Mouse (Mus musculus): ENCODE data around the gene Gnaq. TPM values are rescaled to one million over a fixed set of nuclear protein-coding genes. Genes with fewer than 3 reads are reported as not detected.

Gene Gnaq
- total RNA-seq, 2 experiments from 2014 or later, result 2.0 to 7.1 TPM

DNA sequence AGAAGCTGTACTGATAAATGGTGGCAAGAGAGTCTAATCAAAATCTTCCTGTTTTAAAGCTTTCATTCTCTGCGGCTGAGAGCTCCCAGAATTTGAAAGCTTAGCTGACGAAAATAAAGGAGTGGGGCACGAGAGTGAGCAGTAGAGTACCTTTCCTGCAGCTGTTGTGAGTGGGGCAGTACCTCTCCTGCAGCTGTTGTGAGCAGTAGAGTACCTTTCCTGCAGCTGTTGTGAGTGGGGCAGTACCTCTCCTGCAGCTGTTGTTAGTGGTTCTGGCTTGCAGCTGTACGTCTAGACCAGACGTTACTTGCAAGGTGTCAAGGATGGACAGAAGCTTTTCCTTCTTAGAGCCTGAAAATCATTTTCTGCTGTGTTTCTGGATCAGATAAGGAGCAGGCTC, 119.2 kb downstream of the Gnaq start:
- no peak for ATAC-seq (replicated peaks; ENCODE audit: low FRiP score, poor library complexity, severe bottlenecking)

DNA sequence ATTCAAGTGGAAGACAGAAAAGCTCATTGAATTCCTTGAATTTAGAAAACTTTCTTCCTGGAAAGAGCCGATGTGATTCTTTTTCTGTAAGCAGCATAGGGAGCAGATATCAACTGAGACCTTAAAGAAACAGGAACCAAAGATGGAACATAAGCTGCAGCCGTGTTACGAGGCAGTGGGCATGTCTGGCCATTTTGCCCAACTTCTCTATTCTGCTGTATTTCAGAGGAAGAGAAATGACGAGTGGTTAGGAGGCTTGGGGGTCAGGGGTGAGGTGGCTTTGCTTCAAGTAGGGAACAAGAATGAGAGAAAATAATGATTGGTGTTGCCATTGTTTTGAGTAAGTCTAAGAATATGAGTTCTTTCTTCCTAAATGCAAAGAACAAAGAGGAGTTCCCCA, 120.1 kb downstream of the Gnaq start:
- no peak for ATAC-seq (replicated peaks; ENCODE audit: low FRiP score, poor library complexity, severe bottlenecking)

DNA sequence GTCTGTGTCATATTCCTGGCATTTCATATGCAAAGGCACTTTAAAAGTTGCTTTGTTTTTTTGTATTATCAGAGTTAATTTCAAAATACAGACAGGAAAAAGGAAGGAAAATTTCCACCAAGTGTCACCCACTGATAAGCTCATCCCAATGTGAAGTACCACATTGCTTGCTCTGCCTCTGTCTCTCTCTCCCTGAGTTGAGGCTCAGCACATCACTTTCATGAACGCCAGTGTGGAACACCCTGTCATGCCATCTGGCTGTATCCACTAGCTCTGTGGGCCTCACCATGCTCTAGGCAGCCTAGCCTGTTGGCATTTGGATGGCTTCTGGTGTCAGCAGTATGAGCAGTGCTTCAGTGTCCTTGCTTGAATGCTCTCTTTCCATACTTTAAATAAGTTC, 122.2 kb downstream of the Gnaq start:
- ATAC-seq (replicated peaks; ENCODE audit: low FRiP score, poor library complexity, severe bottlenecking), result no peak

DNA sequence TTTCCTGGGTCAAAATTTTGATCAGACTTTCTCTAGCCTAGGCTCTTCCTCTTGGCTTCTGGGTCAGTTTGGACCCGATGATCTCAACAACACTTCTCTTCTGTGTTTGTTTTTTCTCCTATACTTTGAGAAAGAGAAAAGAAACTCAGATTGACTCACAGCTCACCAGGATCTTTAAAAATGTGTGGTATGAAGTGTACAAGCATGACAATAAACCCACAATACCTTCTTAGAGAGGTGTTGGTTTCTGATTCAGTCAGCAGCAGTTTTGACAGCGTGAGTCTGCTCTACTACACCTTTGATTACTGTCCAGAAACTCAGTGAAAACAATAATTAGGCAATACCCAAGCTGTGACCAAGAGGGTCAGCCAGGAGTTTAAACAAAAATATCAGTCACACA, 122.7 kb downstream of the Gnaq start:
- no peak for ATAC-seq (replicated peaks; ENCODE audit: low FRiP score, poor library complexity, severe bottlenecking)

DNA sequence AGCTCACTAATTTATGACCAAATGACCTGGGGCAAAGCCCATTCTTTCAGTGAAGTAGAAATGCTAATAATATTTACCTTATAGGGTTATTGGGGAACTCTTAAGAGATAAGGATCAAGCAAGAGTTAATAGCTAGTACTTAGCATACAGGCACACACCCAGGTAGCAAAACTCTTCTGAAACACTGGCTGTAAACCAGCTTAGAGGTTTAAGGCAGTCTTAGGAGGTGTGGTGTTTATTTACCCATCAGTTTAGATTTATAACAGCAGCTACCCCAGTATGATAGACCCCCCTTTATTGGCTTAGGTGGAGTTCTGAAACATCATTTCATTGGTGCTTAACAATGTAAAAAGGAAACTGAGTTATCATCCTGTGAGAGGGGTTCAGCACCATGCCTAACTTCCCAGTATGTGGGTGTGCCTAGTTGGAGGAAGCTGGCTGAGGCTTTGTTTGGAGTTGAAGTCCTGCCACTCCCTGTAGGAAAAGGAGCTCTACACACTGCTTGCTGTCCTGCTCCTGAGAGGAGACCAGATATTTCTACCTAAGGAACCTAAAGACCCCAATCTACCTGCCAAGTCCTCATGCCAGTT, 126.2 kb downstream of the Gnaq start:
- no peak for ATAC-seq (replicated peaks; ENCODE audit: low FRiP score, poor library complexity, severe bottlenecking)

DNA sequence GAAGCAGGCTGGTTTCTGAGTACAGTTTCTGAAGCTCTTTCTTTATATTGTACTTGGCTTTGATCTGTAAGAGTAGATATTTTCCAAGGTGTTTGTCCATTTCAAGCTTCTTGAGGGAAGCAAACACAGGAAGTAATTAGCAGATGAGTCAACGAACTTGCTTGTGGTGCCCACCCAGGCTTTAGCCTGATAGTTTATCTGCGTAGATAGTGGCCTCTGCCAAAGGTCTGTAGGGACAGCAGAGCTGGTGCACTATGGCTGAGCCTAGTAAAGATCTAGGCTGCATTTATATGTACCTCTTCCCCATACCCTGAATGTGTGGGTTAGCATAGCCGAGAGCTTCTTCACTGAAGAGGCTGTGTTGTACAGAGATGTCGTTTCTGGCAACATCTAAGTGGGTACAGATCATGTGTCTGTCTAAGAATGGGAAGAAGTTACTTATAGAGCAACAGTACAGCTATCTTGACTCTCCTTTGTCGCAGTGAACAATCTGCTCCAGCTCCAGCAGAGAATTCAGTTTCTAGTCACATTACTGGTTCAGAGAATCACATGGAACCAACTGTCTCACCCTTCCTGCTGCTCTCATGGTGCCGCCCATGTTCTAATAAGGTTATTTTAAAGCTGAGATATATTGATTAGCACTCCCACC, 127.3 kb downstream of the Gnaq start:
- no peak for ATAC-seq (replicated peaks; ENCODE audit: low FRiP score, poor library complexity, severe bottlenecking)

DNA sequence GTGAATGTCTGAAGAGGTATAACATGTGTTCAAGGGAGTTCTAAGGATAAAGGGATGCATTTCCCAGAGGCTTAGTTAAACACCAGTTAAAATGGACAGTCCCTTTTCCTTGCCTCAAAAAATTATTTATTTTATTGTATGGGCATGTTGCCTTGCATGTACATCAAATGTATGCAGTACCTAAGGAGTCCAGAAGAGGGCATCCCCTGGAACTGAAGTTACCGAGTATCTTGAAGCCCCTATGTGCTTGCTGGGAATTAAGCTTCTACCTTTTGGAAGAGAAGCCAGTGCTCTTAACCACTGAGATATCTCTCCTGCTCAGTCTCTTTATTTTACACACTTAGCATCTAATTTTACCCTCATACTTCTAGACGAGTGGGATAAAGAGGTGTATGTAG, 127.8 kb downstream of the Gnaq start:
- ATAC-seq (replicated peaks; ENCODE audit: low FRiP score, poor library complexity, severe bottlenecking), result peak; percentile 50; the same call in 1 of the 2 replicates

DNA sequence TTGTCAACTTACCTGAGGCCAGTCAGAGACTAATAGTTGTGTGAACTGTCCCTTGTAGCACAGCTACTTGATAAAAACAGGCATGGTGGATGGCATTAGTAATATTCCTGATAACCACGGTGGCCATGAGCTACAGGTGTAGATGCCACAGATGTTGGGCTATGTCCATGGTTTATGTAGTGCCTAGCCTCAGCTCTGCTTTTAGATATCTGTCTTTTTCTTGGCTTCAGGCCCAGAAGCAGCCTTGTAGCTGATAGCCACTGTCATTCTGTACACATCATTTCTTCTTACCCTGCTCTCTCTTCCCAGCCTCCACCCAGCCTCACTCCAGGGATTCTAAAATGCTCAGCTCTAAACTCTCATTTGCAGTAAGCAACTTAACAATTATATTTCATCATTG, 128.3 kb downstream of the Gnaq start:
- peak; percentile 54 for ATAC-seq (replicated peaks; ENCODE audit: low FRiP score, poor library complexity, severe bottlenecking)

DNA sequence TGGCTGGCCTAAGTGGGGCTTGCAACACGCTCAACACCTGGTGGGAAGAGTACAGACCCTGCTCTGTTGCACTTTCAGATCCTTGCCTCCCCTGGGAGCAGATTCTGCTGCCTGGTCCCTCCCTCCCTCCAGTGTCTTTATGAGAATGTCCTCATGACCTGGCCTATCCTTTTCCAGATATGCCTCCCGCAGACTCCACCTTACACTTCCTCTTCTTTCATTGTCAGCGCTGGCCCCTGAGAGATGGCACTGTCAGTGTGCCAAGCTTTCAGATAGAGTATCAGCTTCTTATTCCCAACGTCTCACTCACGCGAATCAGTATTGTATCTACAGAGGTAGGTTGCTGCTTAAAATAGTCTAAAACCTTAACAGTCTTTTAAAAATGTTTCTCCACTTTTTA, 129.0 kb downstream of the Gnaq start:
- ATAC-seq (replicated peaks; ENCODE audit: low FRiP score, poor library complexity, severe bottlenecking), result no peak

DNA sequence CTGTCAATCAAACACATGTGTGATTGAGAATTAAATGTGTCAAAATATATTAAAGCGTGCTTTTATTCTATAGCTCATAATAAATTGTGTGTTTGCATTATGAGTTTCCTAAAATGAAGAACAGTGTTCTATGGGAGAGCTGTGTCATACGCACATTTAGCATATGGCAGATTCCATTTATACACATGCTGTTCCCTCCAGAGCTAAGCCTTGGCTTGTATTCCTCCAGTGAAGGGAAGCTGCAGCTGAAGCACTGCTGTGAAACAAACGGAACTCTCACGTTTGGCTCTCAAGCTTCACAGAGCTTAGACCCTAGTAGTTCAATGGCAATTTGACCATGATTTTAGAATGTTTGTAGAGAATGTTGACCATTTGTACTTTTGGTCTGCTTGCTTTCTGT, 129.7 kb downstream of the Gnaq start:
- no peak for ATAC-seq (replicated peaks; ENCODE audit: low FRiP score, poor library complexity, severe bottlenecking)

DNA sequence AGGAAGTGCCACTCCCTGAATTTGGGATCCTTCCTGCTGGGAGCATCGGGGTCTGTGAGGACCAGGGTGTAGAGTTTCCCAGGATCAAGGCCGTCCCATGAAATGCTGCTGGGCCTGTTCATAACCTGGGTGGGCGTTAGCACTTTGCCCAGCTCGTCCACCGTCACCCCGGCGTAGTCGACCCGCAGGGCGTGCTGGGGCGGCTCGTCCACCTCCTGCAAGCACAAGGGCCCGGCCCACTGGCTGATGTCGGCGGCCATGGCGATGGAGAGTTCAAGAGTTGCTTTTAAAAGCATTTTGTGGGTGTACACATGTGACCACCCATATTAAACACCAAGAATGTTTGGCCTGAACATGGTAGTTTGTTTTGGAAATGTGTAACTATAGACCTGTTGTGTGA, 134.7 kb downstream of the Gnaq start:
- peak; percentile 76 for ATAC-seq (replicated peaks; ENCODE audit: low FRiP score, poor library complexity, severe bottlenecking)

DNA sequence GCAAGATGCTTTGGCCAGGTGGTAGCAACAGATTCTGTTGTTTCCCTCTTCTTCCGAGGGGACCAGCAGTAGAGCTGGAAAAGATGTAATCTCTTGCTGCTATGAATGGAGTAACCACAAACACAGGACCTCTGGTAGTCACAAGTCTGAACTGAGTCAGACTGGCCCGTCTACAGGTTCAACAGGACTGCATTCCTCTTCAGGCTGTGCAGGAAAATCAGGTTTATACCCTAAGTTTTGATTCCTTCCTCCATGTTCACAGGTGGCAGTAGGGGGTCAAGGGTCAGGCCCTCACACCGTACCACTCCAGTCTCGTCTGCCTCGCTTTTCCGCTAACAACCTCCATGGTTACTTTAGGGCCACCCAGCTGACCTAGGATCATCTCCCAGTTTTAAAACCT, 137.6 kb downstream of the Gnaq start:
- ATAC-seq (replicated peaks; ENCODE audit: low FRiP score, poor library complexity, severe bottlenecking), result no peak

DNA sequence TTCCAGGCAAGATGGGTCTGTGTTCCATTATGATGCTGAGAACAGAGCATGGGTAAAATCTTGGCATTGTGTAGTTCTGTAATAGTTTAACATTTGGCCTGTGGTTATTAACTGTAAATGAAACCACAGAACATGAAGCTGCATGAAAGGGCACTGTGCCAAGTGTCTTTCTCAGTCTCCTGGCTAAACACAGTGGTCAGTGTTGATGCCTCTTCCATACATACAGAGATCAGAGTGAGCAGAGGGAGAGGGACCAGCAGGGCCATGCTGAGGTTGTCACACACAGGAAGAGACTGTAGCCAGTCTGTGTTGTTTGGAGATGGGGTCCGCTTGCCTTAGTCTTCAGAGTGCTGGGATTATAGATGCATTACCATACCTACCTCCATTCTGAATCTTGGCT, 138.4 kb downstream of the Gnaq start:
- no peak for ATAC-seq (replicated peaks; ENCODE audit: low FRiP score, poor library complexity, severe bottlenecking)

DNA sequence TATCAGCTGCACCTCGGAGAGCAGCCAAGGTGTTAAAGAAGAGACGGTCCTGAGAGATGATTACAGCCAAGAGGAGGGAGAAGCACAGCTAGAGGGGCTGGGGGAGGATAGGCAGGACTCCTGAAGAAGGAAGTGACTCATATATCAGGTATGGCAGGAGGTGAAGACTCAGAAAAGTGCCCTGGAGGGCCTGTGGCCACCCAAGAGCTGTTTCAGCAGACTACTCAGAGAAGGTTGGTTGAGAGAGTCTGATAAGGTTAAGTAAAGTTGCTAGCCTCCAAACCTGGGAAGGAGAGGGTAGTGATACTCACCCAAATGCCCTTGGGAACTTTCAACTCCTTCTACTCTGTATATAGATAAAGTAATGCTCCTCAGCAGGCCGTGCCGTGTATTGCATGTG, 140.4 kb downstream of the Gnaq start:
- no peak for ATAC-seq (replicated peaks; ENCODE audit: low FRiP score, poor library complexity, severe bottlenecking)

DNA sequence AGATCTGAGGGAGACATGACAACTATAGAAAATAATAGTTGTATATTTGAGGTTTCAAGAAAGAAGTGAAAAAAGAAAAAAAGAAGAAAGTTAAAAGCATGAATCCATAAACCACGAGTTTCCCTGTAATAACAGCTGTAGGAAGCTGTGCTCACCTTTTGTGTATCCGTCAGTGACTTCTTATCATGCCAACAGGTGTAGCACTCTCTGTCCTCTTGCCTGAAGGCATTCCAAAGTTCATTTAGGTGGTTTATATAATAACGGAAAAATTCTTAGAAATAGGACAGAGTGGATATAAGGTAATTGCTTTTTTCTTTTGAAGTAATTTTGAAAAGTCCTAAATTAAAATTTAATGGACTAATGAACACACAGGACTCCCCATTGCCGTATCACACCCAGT, 147.6 kb downstream of the Gnaq start:
- ATAC-seq (replicated peaks; ENCODE audit: low FRiP score, poor library complexity, severe bottlenecking), result no peak

DNA sequence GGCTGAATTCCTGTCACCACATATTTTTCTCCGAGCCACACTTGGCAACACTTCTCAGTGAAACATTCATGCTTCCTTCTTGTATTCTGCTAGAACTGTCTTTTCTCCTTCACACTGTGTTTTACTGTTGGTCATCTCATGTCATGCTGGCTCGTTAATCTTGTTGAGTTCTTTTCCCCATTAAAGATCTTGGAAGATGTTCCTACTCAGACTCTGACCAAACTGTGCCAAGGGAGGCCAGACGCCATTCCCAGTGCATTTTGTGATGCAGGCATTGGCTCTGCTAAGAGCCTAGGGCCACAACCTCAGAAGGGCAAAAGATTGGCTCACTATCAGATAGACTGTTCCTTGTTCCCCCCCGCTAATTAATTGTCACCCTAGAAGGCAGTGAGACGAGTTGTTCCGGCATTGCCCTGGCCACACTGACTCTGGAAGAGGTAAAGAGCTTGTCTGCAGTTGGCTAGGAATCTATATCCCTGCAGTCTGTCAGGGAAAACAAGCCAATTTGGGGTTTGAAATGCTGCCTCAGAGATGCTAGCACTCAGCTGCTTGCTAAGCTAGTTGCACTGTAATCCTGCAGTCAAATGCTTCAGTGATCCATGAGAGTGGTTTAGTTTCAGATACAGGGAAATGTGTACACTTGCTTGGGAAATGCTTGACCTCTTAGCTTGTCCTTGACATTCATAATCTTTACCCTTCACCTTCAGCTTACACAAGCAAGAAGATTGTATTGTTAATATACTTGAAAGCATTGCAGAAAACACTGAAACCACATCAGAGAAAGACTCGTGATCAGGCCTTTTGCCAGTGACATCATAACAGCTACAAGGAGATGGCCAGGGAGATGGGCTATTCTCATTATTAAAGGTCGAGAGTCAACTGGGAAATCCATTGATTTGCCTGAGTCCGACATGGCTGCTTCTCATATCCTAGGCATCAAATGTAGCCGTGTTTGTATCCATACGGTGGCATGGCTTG, 152.7 kb downstream of the Gnaq start:
- no peak for ATAC-seq (replicated peaks; ENCODE audit: low FRiP score, poor library complexity, severe bottlenecking)

DNA sequence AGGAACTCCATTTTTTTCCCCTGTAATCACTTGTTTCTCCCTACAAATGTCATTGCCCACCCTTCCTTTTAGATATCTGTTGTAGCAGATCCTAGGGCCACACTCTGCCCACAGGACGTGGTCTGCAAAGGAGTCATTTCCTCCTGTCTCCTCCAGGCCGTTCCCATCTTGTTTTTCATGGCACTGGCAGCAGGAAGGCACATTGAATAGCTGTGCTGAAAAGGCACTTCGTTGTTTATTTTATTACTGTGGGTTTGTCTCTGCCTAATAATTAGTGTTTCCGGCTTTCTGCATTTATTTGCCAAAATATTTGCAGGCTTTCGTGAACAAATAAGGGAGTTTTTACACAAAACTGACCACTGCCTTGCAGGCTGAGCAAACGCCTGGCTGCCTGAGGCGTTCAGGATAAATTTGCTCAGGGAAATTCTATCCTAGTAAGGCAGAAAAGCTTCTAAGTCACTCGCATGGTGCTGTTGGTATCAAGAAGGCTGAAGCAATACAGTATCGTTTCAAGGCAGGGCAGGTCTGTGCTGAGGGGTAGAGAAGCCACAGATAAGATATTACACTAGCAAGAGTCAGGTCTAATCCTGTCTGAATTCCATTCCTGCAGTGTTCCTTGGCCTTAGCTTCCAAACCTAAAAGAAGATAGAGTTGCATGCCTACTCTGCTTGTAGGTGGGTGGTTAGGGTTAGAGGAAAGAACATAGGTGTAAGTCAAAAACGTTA, 154.0 kb downstream of the Gnaq start:
- peak; percentile 54 for ATAC-seq (replicated peaks; ENCODE audit: low FRiP score, poor library complexity, severe bottlenecking)

DNA sequence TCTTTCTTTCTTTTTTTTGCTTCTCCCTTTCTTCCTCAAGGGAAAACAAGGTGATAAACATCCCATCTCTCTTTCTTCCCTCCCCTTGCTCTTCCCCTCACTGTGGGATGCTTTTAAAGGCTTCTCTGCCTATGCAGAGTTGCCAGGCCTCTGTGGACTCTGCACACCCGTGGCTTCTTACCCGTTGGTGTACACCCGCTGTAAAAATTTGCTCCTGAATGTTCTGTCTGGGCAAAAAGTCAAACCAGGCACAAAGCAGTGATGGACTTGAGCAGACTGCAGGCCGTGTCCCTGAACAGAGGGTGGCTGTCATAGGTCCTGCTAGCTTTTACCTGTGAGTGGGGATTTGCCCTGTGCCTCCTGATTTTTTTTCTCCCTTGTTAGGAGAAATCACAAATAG, 154.7 kb downstream of the Gnaq start:
- no peak for ATAC-seq (replicated peaks; ENCODE audit: low FRiP score, poor library complexity, severe bottlenecking)

DNA sequence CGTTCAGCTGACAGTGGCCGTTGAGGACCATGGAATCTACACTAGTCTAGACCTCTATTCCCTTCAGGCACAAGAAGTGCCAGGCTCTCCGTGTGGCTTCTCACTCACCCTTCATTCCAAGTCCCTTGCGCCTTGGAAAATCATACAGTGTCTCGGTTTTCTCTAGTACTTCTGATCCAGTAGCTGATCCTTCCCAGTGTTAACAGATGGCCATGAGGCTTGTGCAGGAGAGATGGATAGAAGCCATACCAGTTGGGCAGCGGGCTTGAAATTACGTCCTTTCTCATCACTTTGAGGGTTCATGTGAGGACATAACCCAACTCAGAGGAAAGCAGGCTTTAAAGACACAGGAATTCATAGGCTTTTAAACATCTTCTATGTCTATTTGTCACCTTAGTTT, 155.3 kb downstream of the Gnaq start:
- ATAC-seq (replicated peaks; ENCODE audit: low FRiP score, poor library complexity, severe bottlenecking), result no peak

DNA sequence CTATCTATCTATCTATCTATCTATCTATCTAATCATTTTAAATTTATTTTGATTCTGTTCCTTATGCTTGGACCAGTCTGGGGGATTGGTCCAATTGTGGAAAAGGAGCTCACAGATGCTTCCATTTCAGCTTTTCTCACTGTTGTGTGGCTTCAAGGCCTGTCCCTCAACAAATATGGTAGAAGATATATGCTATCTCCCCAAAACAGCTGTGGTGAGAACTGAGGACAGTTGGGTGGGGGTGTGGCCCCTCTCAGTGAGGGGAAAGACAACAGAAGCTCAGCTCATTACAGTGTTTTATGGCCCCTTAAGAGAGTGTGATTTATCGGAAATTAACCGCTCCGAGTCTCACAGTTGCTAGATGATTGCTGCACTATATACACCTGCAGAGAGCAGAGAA, 158.5 kb downstream of the Gnaq start:
- ATAC-seq (replicated peaks; ENCODE audit: low FRiP score, poor library complexity, severe bottlenecking), result no peak
